Mouse (Mus musculus): ENCODE measurements at regions not wholly inside any gene's neighbourhood (a gene's known extent, or its start where the extent isn't known, plus 50 kb on each side); places are given as distances from the start of the nearest gene placed in this dataset.

DNA sequence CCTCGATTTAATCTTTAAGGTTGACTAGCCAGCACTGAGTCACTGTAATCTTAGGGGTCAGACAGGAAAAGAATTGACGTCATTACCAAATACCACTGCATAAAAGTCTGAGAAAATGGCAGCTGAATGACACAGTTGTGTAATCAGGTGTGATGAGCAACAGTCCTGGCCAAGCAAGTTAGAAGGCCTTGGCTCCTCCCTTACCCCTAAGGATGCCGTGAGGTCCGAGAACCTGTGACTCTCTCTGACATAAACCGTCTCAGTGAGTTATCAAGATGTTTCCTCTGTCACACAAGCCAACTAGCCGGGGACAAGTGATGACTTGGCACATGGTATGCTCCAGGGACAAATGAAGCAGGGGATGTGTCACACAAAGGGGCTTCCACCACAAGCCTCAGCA lies 101.5 kb upstream of the Gm37988 start:
- ATAC-seq (replicated peaks; ENCODE audit: low FRiP score), result no peak
- H3K27ac ChIP-seq (ENCODE audit: low read depth, low read length), result no peak overlapping the region
- no peak for DNase-seq (ENCODE audit: low spot score)
- H3K27me3 ChIP-seq (ENCODE audit: control insufficient read depth, insufficient read depth, low read length), result no peaks in the 10 kb centered on the region
- 92% methylated on average over 6 of the region's 6 CpGs for WGBS
- no peak overlapping the region for H3K4me3 ChIP-seq (ENCODE audit: low read depth, low read length)
- no peak overlapping the region for H3K9ac ChIP-seq (ENCODE audit: low read length)
- no peaks in the 10 kb centered on the region for H3K4me1 ChIP-seq (replicated peaks; ENCODE audit: control insufficient read depth, insufficient read depth, low read length)
- no peak overlapping the region for H3K4me2 ChIP-seq (ENCODE audit: low read depth, low read length, severe bottlenecking)
- H3K36me3 ChIP-seq (ENCODE audit: control insufficient read depth, insufficient read depth, low read length), result no peaks in the 10 kb centered on the region
- no peaks in the 10 kb centered on the region for H3K9me3 ChIP-seq (ENCODE audit: control insufficient read depth, low read length)

GRCm38 (mm10) chr1:4722333-4722931 lies 85.3 kb upstream of the Gm37988 start:
- no peaks in the 10 kb centered on the region for H3K4me1 ChIP-seq (replicated peaks; ENCODE audit: control insufficient read depth, insufficient read depth, low read length)
- no peaks in the 10 kb centered on the region for H3K36me3 ChIP-seq (ENCODE audit: control insufficient read depth, insufficient read depth, low read length)
- no peak overlapping the region for H3K9ac ChIP-seq (ENCODE audit: low read length)
- 86% methylated on average over 10 of the region's 10 CpGs for WGBS
- no peaks in the 10 kb centered on the region for H3K27me3 ChIP-seq (ENCODE audit: control insufficient read depth, insufficient read depth, low read length)
- no peaks in the 10 kb centered on the region for H3K9me3 ChIP-seq (ENCODE audit: control insufficient read depth, low read length)
- no peak overlapping the region for H3K4me3 ChIP-seq (ENCODE audit: low read depth, low read length)
- DNase-seq (ENCODE audit: low spot score), result no peak
- H3K27ac ChIP-seq (ENCODE audit: low read depth, low read length), result no peak overlapping the region
- no peak for ATAC-seq (replicated peaks; ENCODE audit: low FRiP score)
- H3K4me2 ChIP-seq (ENCODE audit: low read depth, low read length, severe bottlenecking), result no peak overlapping the region
